Mouse (Mus musculus): ENCODE data around the gene Catsperd. TPM values are rescaled to one million over a fixed set of nuclear protein-coding genes. Genes with fewer than 3 reads are reported as not detected.

Gene Catsperd
- total RNA-seq (2021): not detected
- long read RNA-seq, experiment 1: 0 reads
- long read RNA-seq, experiment 2: 0 reads

GRCm38 (mm10) chr17:56627530-56628277 is at the start of gene Catsperd:
TSS of gene Catsperd (plus strand) at chr17:56628143.
- intact Hi-C loops (cut with DNase I; ENCODE audit: low total_unique reads): loop anchor here (5.0 kb wide), 1 partner anchor 40 kb away; no protein-coding TSS in a partner anchor
- no peak for DNase-seq

GRCm38 (mm10) chr17:56583071-56583470 is 44.9 kb upstream of the Catsperd start:
- intact Hi-C loops (cut with DNase I; ENCODE audit: low total_unique reads): no loop called here
- no peak for DNase-seq

GRCm38 (mm10) chr17:56583611-56584256 is 44.2 kb upstream of the Catsperd start:
- intact Hi-C loops (cut with DNase I; ENCODE audit: low total_unique reads): no loop called here

GRCm38 (mm10) chr17:56584257-56585130 is 43.4 kb upstream of the Catsperd start, which contains the start of the genes Safb2 and Safb:
TSS of gene Safb2 (minus strand) at chr17:56584585.
TSS of gene Safb (plus strand) at chr17:56584825.
- peak; percentile 99 for DNase-seq
- intact Hi-C loops (cut with DNase I; ENCODE audit: low total_unique reads): no loop called here

More at GRCm38 (mm10) chr17:56583611-56584256, 44.2 kb upstream of the Catsperd start:
- peak; percentile 71 for DNase-seq

- intact Hi-C loops (cut with DNase I; ENCODE audit: low total_unique reads): no loop called here
- DNase-seq: peak; percentile 51
Observed at GRCm38 (mm10) chr17:56585171-56585821, 42.6 kb upstream of the Catsperd start.

GRCm38 (mm10) chr17:56587773-56588172 is 40.2 kb upstream of the Catsperd start:
- intact Hi-C loops (cut with DNase I; ENCODE audit: low total_unique reads): no loop called here
- DNase-seq: no peak

- intact Hi-C loops (cut with DNase I; ENCODE audit: low total_unique reads): no loop called here
- DNase-seq: no peak
Observed at GRCm38 (mm10) chr17:56588921-56589320, 39.0 kb upstream of the Catsperd start.

- no peak for DNase-seq
- intact Hi-C loops (cut with DNase I; ENCODE audit: low total_unique reads): no loop called here
Observed at GRCm38 (mm10) chr17:56592553-56592952, 35.4 kb upstream of the Catsperd start.

GRCm38 (mm10) chr17:56593527-56594271 is 34.2 kb upstream of the Catsperd start:
- intact Hi-C loops (cut with DNase I; ENCODE audit: low total_unique reads): no loop called here

GRCm38 (mm10) chr17:56603186-56604069 is 24.5 kb upstream of the Catsperd start:
- DNase-seq: no peak
- intact Hi-C loops (cut with DNase I; ENCODE audit: low total_unique reads): no loop called here

More at GRCm38 (mm10) chr17:56593527-56594271, 34.2 kb upstream of the Catsperd start:
- DNase-seq: peak; percentile 55

GRCm38 (mm10) chr17:56604070-56604380 is 23.9 kb upstream of the Catsperd start:
- DNase-seq: no peak
- intact Hi-C loops (cut with DNase I; ENCODE audit: low total_unique reads): no loop called here

GRCm38 (mm10) chr17:56604422-56604821 is 23.5 kb upstream of the Catsperd start:
- DNase-seq: no peak

GRCm38 (mm10) chr17:56605431-56605830 is 22.5 kb upstream of the Catsperd start:
- no peak for DNase-seq
- intact Hi-C loops (cut with DNase I; ENCODE audit: low total_unique reads): no loop called here

More at GRCm38 (mm10) chr17:56604422-56604821, 23.5 kb upstream of the Catsperd start:
- intact Hi-C loops (cut with DNase I; ENCODE audit: low total_unique reads): no loop called here

GRCm38 (mm10) chr17:56607521-56608062 is 20.4 kb upstream of the Catsperd start:
- intact Hi-C loops (cut with DNase I; ENCODE audit: low total_unique reads): no loop called here
- no peak for DNase-seq

- no peak for DNase-seq
- intact Hi-C loops (cut with DNase I; ENCODE audit: low total_unique reads): no loop called here
Observed at GRCm38 (mm10) chr17:56608699-56609098, 19.2 kb upstream of the Catsperd start.

- intact Hi-C loops (cut with DNase I; ENCODE audit: low total_unique reads): no loop called here
- DNase-seq: peak; percentile 93
Observed at GRCm38 (mm10) chr17:56609452-56610171, 18.3 kb upstream of the Catsperd start, which contains the start of gene 2410015M20Rik. TSS of gene 2410015M20Rik (minus strand) at chr17:56609771.

- intact Hi-C loops (cut with DNase I; ENCODE audit: low total_unique reads): no loop called here
- DNase-seq: no peak
Observed at GRCm38 (mm10) chr17:56611323-56611722, 16.6 kb upstream of the Catsperd start.

Measured in gastrocnemius, postnatal 14 days (tissue).